In the genomic region with DNA sequence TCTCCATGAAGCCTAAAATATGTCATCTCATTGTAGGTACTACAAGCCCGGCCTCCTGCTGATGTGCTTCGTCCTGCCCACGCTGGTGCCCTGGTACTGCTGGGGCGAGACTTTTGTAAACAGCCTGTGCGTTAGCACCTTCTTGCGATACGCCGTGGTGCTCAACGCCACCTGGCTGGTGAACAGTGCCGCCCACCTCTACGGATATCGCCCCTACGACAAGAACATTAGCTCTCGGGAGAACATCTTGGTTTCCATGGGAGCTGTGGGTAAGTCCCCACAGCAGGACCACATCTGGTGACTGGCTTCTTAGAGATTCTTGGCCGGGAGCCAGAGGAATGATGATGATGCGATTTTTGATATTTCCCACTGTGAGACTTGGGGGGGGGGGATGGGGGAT, we compare ENCODE assay signal across 8 mouse cellular contexts. TPM values are rescaled to one million over a fixed set of nuclear protein-coding genes. Genes with fewer than 3 reads are reported as not detected.
DNase-seq lines count a peak whose midpoint lies in the region; ATAC-seq and TF ChIP-seq lines count a peak whose summit lies in the region.

No protein-coding gene starts in this region.

- no peaks in the 10 kb centered on the region for H3K27me3 ChIP-seq in liver, embryonic 13.5 days

- peak overlapping the region; percentile 29; the same call in 1 of the 2 replicates for H3K9ac ChIP-seq in liver, embryonic 13.5 days

- H3K4me2 ChIP-seq in liver, embryonic 13.5 days, result peak overlapping the region; percentile 83

- WGBS in liver, embryonic 13.5 days (ENCODE audit: insufficient replicate concordance), result 76% methylated on average over 16 of the region's 16 CpGs

- peaks cover 98% of the 10 kb centered on the region for H3K36me3 ChIP-seq in liver, embryonic 13.5 days

- peaks cover 30% of the 10 kb centered on the region for H3K4me1 ChIP-seq in embryonic fibroblast, embryonic 13.5 days (ENCODE audit: control insufficient read depth, insufficient read depth, low read length)
- H3K4me1 ChIP-seq in liver, embryonic 13.5 days (replicated peaks), result peaks cover 72% of the 10 kb centered on the region

- no peak for TF ChIP-seq CTCF in embryonic fibroblast, embryonic 13.5 days (IDR thresholded peaks at IDR 0.05; ENCODE audit: borderline replicate concordance, insufficient read depth, low read length)

- peak overlapping the region; percentile 2; the same call in 1 of the 2 replicates for H3K4me3 ChIP-seq in embryonic fibroblast, embryonic 13.5 days (ENCODE audit: insufficient read depth, low read length)
- peak overlapping the region; percentile 18; the same call in 1 of the 2 replicates for H3K4me3 ChIP-seq in liver, embryonic 13.5 days (replicated peaks)

- no peak for TF ChIP-seq POLR2A in embryonic fibroblast, embryonic 13.5 days (IDR thresholded peaks at IDR 0.05; ENCODE audit: low read depth, low read length)

- DNase-seq in cerebellum, adult 9-11 months, result peak; percentile 41
- no peak for DNase-seq in cerebellum, adult 11 months
- DNase-seq in 3134 (ENCODE audit: extremely low read depth, insufficient read length, low spot score), result peak; percentile 78
- DNase-seq in liver, embryonic 13.5 days, result no peak
- DNase-seq in spleen, postnatal 14 days (ENCODE audit: low spot score in 2 of 2), result no peak
- no peak for DNase-seq in spleen, postnatal 36 days (ENCODE audit: low spot score in 2 of 2)
- DNase-seq in layer of hippocampus, adult 9-11 months, result no peak

- no peak for ATAC-seq in liver, embryonic 13.5 days (ENCODE audit: low read depth)

- peak overlapping the region; percentile 14 for H3K27ac ChIP-seq in embryonic fibroblast, embryonic 13.5 days (ENCODE audit: insufficient read depth, low read length)
- H3K27ac ChIP-seq in liver, embryonic 13.5 days, result peak overlapping the region; percentile 79

- H3K9me3 ChIP-seq in liver, embryonic 13.5 days (replicated peaks), result no peaks in the 10 kb centered on the region

RNA-seq across cellular contexts. Expression of a gene that starts 7.7 kb away (rescaled TPM):
- polyA plus RNA-seq in embryonic fibroblast, embryonic 13.5 days (2011; ENCODE audit: insufficient read length, low read depth, missing spikeins), result 442 and 478 TPM in 2 replicates
- polyA plus RNA-seq in liver, embryonic 13.5 days (2015; fragmentation: Nextera tagmentation; extraction: Ambion mirVana), result 73.7 and 106 TPM in 2 replicates

RNA-seq across cellular contexts. Expression of a gene that starts 31.7 kb away (rescaled TPM):
- 0.35 and 0.72 TPM in 2 replicates for polyA plus RNA-seq in embryonic fibroblast, embryonic 13.5 days (2011; ENCODE audit: insufficient read length, low read depth, missing spikeins)
- 0.05 TPM in 1 of 2 replicates, not detected in the other for polyA plus RNA-seq in liver, embryonic 13.5 days (2015; fragmentation: Nextera tagmentation; extraction: Ambion mirVana)

Comparison
In these comparisons a context has a peak if more than half of its experiments do, and no peak if none do; other contexts are left out.
1. DNase-seq: peak in cerebellum, adult 9-11 months (single experiment) and 3134 (single experiment); none in cerebellum, adult 11 months (single experiment), liver, embryonic 13.5 days (single experiment), spleen, postnatal 14 days (0 of 2), spleen, postnatal 36 days (0 of 2) and layer of hippocampus, adult 9-11 months (single experiment).